Mouse (Mus musculus) midbrain, embryonic 14.5 days (tissue): Measurements from ENCODE around the gene H13. TPM values are rescaled to one million over a fixed set of nuclear protein-coding genes. Genes with fewer than 3 reads are reported as not detected.

ENCODE experiments used
- ATAC-seq: fragments of 200-750 bp; cut with Nextera tagmentation; 2 replicates; pipeline ENCODE4 v1.8.0; 2017; ENCODE audit warnings: moderate number of reproducible peaks, moderate library complexity; ENCODE audit not compliant: low FRiP score, low TSS enrichment
- DNase-seq: peaks from one replicate; pipeline ENCODE4 v3.0.0-alpha.2; 2015
- H3K27ac ChIP-seq: fragments of 300-500 bp; sonication (generic); replicated peaks from 2 replicates; pipeline ENCODE4 v1.5.1; 2014; ENCODE audit warnings: mild to moderate bottlenecking, low read depth, low read length, moderate library complexity
- H3K27me3 ChIP-seq: fragments of 300-500 bp; sonication (generic); 2 replicates; pipeline ENCODE4 v1.6.1; 2014; ENCODE audit warnings: low read length, control low read depth, mixed read lengths; ENCODE audit not compliant: control insufficient read depth, insufficient read depth
- H3K36me3 ChIP-seq: fragments of 300-500 bp; sonication (generic); 2 replicates; pipeline ENCODE4 v1.6.1; 2014; ENCODE audit warnings: low read length, control low read depth; ENCODE audit not compliant: control insufficient read depth, insufficient read depth
- H3K4me1 ChIP-seq: fragments of 300-500 bp; sonication (generic); 2 replicates; pipeline ENCODE4 v1.6.1; 2014; ENCODE audit warnings: mild to moderate bottlenecking, antibody characterized with exemption, low read length, control low read depth; ENCODE audit not compliant: control insufficient read depth, insufficient read depth
- H3K4me2 ChIP-seq: fragments of 300-500 bp; sonication (generic); 2 replicates; pipeline ENCODE4 v1.6.1; 2014; ENCODE audit warnings: mild to moderate bottlenecking, low read length, moderate library complexity
- H3K4me3 ChIP-seq: fragments of 300-500 bp; sonication (generic); replicated peaks from 2 replicates; pipeline ENCODE4 v1.5.1; 2014; ENCODE audit warnings: low read depth, low read length
- H3K9ac ChIP-seq: fragments of 300-500 bp; sonication (generic); replicated peaks from 2 replicates; pipeline ENCODE4 v1.6.1; 2014; ENCODE audit warnings: mild to moderate bottlenecking, low read length, moderate library complexity
- H3K9me3 ChIP-seq: fragments of 300-500 bp; sonication (generic); 2 replicates; pipeline ENCODE4 v1.6.1; 2016; ENCODE audit warnings: low read length, control low read depth, mixed read lengths; ENCODE audit not compliant: control insufficient read depth
- WGBS: fragments of 180-500 bp; shearing (Covaris S2); extraction: QIAGEN DNeasy Blood & Tissue Kit; methylation state at CpG from one replicate; pipeline ENCODE4 v1.1.7; 2014; 5-methylcytosine and 5-hydroxymethylcytosine counted together
- polyA plus RNA-seq: library from polyadenylated mRNA; unstranded; fragments of >200 nt; fragmentation: Nextera tagmentation; extraction: Ambion mirVana; gene quantifications from 2 replicates; pipeline ENCODE4 v1.2.1, GENCODE M21; 2014

Gene H13
- polyA plus RNA-seq, 1 experiment from 2014 or later, result 177 TPM

- peaks cover 78% of the 10 kb centered on the region for H3K36me3 ChIP-seq
- ATAC-seq (peak; percentile 73; the same call in 1 of the 2 replicates), DNase-seq (peak; percentile 95)
- H3K27ac ChIP-seq, result peak overlapping the region; percentile 55
- H3K9ac ChIP-seq, result peak overlapping the region; percentile 50
- no peak overlapping the region for H3K4me2 ChIP-seq
- 40% methylated on average over 20 of the region's 20 CpGs for whole genome bisulfite sequencing
- no peak overlapping the region for H3K4me3 ChIP-seq
- no peaks in the 10 kb centered on the region for H3K9me3 ChIP-seq
- H3K4me1 ChIP-seq, result no peaks in the 10 kb centered on the region
- H3K27me3 ChIP-seq, result no peaks in the 10 kb centered on the region
These were observed 27.4 kb downstream of the H13 start for GRCm38 (mm10) chr2:152696476-152697164.

DNA sequence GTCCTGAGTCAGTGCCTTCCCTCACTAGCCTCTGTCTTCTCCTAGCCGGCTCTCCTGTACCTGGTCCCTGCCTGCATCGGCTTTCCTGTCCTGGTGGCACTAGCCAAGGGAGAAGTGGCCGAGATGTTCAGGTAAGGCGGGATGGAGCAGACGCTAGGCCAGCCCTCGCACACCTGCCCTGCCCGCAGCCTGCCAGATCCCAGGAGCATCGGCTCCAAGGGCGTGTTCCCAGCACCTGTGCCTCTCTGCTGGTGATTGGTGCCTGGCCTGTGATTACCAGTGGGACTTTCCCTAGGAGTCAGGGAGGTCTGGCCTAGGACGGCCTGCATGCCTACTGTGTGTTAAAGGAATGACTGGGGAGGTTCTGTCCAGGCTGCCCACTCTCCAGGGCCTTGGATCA lies 30.9 kb downstream of the H13 start:
- ATAC-seq (no peak), DNase-seq (no peak)
- no peak overlapping the region for H3K4me2 ChIP-seq
- no peaks in the 10 kb centered on the region for H3K4me1 ChIP-seq
- H3K27me3 ChIP-seq, result no peaks in the 10 kb centered on the region
- H3K27ac ChIP-seq, result no peak overlapping the region
- H3K4me3 ChIP-seq, result no peak overlapping the region
- WGBS, result 94% methylated on average over 10 of the region's 10 CpGs
- peaks cover 98% of the 10 kb centered on the region for H3K36me3 ChIP-seq
- no peak overlapping the region for H3K9ac ChIP-seq
- H3K9me3 ChIP-seq, result no peaks in the 10 kb centered on the region

GRCm38 (mm10) chr2:152700725-152701124 lies 31.5 kb downstream of the H13 start:
- no peak for ATAC-seq
- Histone ChIP-seq H3K27me3 (no peaks in the 10 kb centered on the region), H3K27ac (no peak overlapping the region)

GRCm38 (mm10) chr2:152703596-152704255 lies 34.5 kb downstream of the H13 start:
- Histone ChIP-seq H3K27me3 (no peaks in the 10 kb centered on the region), H3K4me1 (peaks cover 10% of the 10 kb centered on the region; the same call in 1 of the 2 replicates), H3K4me2 (no peak overlapping the region), H3K9me3 (no peaks in the 10 kb centered on the region), H3K4me3 (no peak overlapping the region), H3K27ac (no peak overlapping the region), H3K9ac (no peak overlapping the region), H3K36me3 (peaks cover 84% of the 10 kb centered on the region)
- DNase-seq (no peak), ATAC-seq (no peak)
- 93% methylated on average over 21 of the region's 21 CpGs for WGBS

More at GRCm38 (mm10) chr2:152700725-152701124, 31.5 kb downstream of the H13 start:
- no peaks in the 10 kb centered on the region for H3K9me3 ChIP-seq
- 96% methylated on average over 8 of the region's 8 CpGs for WGBS
- H3K4me3 ChIP-seq, result no peak overlapping the region
- DNase-seq, result no peak
- no peaks in the 10 kb centered on the region for H3K4me1 ChIP-seq
- H3K36me3 ChIP-seq, result peaks cover 98% of the 10 kb centered on the region
- no peak overlapping the region for H3K4me2 ChIP-seq
- no peak overlapping the region for H3K9ac ChIP-seq

GRCm38 (mm10) chr2:152704256-152704605 lies 35.0 kb downstream of the H13 start:
- WGBS, result 85% methylated on average over 5 of the region's 5 CpGs

DNA sequence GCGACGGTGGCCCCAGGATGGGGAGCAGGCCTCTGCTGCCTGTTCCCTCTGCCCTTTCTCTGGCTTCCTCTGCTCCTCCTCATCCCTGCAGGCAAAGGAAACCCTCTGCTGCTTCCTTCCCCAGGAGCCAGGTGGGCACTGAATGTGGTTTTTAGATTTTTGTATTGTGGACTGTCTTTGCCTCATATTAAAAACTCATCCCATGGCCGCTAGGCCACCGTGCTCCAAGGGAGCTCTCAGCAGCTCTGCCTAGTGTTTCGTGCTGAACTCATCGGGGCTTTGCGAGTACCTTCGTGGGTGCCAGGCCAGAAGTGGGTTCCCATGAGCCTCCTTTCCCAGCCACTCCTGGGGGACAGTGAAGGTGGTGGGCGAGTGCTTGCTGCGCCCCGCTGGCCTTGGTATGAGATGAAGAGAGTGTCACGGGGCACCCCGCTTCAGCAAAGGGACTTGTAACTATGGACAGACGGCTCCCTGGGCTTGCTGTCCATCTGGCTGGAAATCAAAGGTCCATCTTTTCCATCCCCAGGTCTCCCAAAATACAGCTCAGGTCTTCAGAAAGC lies 35.6 kb downstream of the H13 start:
- Histone ChIP-seq H3K36me3 (peaks cover 72% of the 10 kb centered on the region), H3K4me2 (no peak overlapping the region), H3K4me3 (no peak overlapping the region), H3K27me3 (no peaks in the 10 kb centered on the region), H3K4me1 (peaks cover 10% of the 10 kb centered on the region; the same call in 1 of the 2 replicates), H3K9me3 (no peaks in the 10 kb centered on the region), H3K9ac (no peak overlapping the region), H3K27ac (peak overlapping the region; percentile 52; the same call in 1 of the 2 replicates)
- ATAC-seq (no peak), DNase-seq (no peak)
- WGBS, result 93% methylated on average over 14 of the region's 14 CpGs

More at GRCm38 (mm10) chr2:152704256-152704605, 35.0 kb downstream of the H13 start:
- Histone ChIP-seq H3K9me3 (no peaks in the 10 kb centered on the region), H3K4me2 (no peak overlapping the region), H3K27ac (no peak overlapping the region), H3K9ac (no peak overlapping the region), H3K4me1 (peaks cover 10% of the 10 kb centered on the region; the same call in 1 of the 2 replicates), H3K4me3 (no peak overlapping the region), H3K36me3 (peaks cover 79% of the 10 kb centered on the region), H3K27me3 (no peaks in the 10 kb centered on the region)
- no peak for ATAC-seq
- no peak for DNase-seq

GRCm38 (mm10) chr2:152705993-152706571 lies 36.8 kb downstream of the H13 start:
- Histone ChIP-seq H3K27ac (peak overlapping the region; percentile 52), H3K9me3 (no peaks in the 10 kb centered on the region), H3K36me3 (peaks cover 60% of the 10 kb centered on the region), H3K4me1 (peaks cover 10% of the 10 kb centered on the region; the same call in 1 of the 2 replicates), H3K9ac (no peak overlapping the region), H3K4me3 (no peak overlapping the region), H3K27me3 (no peaks in the 10 kb centered on the region), H3K4me2 (no peak overlapping the region)
- DNase-seq (peak; percentile 45), ATAC-seq (0 out of 2 replicates have a peak, but pooled peaks have one; percentile 25)
- 74% methylated on average over 22 of the region's 22 CpGs for WGBS

DNA sequence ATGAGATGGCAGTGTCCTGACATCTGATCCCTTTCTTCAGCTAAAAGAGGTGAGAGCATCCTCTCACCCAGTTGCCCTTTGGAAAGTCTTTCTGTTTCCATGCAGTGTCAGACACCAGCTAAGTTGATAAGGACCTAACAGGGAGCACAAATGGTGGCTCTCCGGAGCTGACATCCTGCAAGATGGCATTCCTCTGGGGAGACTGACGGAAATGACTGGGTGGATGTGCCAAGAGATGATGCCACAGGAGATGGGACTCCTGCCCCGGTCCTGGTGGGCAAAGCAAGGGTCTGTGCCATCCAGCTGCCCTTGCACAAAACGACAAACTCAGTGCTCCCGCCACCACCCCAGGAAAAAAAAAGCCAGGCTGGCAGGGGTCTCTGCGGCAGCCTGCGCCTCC lies 37.9 kb downstream of the H13 start:
- DNase-seq (no peak), ATAC-seq (no peak)
- Histone ChIP-seq H3K9ac (peak overlapping the region; percentile 69), H3K4me2 (peak overlapping the region; percentile 62), H3K4me1 (peaks cover 10% of the 10 kb centered on the region; the same call in 1 of the 2 replicates), H3K4me3 (peak overlapping the region; percentile 41), H3K27ac (peak overlapping the region; percentile 82), H3K36me3 (peaks cover 49% of the 10 kb centered on the region), H3K9me3 (no peaks in the 10 kb centered on the region), H3K27me3 (no peaks in the 10 kb centered on the region)
- 21% methylated on average over 7 of the region's 7 CpGs for WGBS
